Mouse (Mus musculus) liver, embryonic 14.5 days (tissue): ENCODE data around the gene Xrcc1.

Experiments
- CTCF ChIP-seq: IDR thresholded peaks from 2 replicates; pipeline ENCODE4 v1.5.1; 2016; ENCODE audit warnings: antibody characterized with exemption, low read depth, control low read depth
- EP300 ChIP-seq: IDR thresholded peaks from 2 replicates; pipeline ENCODE4 v1.6.1; 2016; ENCODE audit warnings: antibody characterized with exemption, low read depth

DNA sequence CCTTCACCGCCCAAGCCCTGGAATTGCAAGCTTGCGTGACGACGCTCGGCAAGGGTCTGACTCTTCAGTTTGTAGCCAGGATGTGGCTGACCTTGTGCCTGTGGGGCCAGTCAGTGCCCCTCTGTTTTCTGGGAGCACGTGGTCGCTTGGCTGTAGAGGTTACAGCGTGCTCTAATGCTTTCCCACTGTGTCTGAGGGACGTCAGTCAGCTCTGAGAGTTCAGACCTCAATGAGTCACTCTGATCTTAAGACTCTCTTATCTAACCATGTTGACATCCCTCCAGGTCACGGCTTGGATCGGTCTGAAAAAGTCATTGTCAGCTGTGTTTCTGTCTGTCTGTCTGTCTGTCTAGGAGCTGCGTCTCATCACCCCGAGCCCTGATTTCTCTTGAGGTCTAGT is 68.7 kb downstream of the Xrcc1 start:
- TF ChIP-seq EP300 = no peak
- no peak for TF ChIP-seq CTCF
